Mouse (Mus musculus) thymus, postnatal 25 days (tissue): ENCODE results near the gene Mesp2.
"Not testable (repeated sequence)": the region's sequence is repeated elsewhere in the genome, so short reads cannot be mapped to it uniquely, and the experiment has no call there.

Experiments
- DNase-seq: peaks from one replicate; pipeline ENCODE4 v3.0.0; 2022

The Mesp2 gene

GRCm38 (mm10) chr7:79810611-79811506 lies at the start of gene Mesp2:
TSS of gene Mesp2 (plus strand) at chr7:79810727.
- peak; percentile 81 for DNase-seq

DNA sequence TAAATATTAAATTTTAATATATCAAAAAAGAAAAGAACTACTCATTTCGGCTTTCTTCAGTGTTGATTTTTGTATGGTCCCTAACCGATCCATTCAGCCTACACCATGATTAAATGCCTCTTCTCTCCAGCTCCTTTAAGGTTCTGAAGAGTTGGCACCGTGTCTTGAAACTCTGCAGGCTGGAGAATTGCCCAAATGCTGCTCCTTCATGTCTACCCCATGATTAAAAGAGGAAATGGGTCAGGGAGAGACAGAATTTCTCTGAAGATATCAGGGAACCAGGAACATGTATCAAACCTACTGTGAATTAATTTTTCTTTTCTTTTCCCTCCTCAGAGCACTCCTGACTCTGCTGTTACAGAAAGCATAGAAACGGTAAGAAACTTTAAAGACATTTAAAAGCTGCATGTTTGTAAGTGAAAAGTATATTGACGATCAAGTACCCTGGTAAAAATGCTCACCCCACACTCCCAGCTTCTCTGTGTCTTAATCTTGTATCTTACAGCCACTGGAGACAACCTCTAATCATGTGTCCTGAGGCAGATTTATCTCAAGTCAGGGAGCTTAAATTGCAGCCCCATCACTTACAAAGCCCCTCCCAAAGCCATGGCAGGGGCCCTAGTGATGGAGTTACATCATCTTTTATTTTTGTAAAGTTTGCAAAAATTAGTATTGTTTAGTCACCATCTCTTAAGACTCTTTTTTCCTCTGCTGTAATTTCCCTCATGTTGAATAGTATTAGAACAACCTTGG lies 49.2 kb upstream of the Mesp2 start:
- no peak for DNase-seq

DNA sequence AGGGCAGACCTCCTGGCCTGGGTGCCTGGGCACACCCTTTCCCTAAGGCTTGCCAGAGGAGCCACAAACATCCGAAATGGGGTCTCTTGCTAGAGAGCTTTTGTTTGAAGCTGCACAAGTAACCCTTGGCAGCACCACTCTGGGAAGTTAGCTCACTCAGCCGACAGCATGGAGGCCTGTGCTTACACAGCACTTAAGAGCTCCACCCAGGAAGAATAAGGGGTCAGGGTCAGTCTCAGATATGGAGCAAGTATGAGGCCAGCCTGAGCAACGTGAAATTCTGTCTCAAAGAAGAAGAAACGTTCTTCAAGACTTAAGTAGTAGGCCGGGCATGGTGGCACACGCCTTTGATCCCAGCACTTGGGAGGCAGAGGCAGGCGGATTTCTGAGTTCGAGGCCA lies 48.4 kb upstream of the Mesp2 start:
- no peak for DNase-seq

GRCm38 (mm10) chr7:79765991-79766390 lies 44.5 kb upstream of the Mesp2 start:
- DNase-seq: no peak

DNA sequence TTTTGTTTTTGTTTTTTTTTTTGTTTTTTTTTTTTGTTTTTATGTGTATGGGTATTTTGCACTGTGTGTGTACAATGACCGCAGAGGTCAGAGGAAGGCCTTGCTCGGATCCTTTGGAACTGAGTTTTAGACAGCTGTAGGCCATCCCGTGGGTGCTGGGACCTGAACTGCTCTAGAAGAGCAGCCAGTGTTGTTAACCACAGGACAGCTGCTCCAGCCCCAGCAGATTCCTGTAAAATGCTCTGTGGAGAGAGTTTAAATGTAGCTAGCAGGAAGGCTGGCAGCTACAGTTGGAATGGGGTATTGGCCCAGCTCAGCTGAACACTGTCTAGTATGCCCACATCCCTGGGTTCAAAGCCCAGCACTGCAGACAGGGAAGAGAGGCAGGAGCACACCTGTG lies 40.9 kb upstream of the Mesp2 start:
- DNase-seq: no peak

GRCm38 (mm10) chr7:79771561-79772512 lies 38.7 kb upstream of the Mesp2 start:
- no peak for DNase-seq

DNA sequence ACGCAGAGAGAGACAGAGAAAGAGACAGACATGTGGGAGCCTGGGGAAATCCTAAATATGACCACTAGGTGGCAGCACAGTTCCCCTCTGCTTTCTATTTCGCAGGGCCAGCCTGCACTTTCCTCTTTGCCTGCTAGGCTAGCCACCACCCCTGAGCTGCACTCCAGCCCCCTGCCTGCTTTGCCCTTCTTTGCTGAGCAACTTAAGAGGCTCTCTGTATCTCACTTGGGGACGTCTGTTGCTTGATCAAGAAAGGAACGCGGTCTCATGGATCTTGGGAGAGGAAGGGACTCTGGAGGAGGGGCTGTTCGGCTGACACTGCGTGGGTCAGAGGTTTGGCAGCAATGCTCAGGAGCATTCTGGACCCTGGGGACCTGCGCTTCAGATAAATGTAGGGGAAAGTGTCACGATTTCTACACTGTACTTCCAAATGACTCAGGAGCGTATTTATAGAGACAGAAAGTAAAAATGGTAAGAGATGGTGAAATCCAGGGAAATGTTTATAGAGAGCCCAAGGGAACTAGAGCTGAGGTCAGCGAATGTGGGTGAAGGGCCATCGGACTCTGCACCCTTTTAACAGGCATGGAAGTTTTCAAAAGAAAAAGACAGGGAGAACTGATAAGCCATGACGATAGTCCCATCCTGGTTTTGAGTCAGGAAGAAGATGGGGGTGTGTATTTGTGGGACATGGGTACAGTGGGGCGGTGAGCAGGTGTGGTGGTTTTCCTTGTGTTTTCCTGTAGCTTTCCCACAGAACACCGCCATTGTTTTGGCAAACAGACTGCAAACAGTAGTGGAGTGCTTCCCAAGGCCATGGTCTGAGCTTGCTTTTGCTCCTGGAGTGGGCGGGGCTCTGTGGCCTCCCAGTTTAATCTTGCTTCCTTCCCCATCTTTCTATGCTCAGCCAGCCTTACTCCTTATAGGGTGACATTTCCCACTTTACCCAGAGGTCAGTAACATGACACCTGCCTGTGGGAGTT lies 29.6 kb upstream of the Mesp2 start:
- DNase-seq: peak; percentile 60

GRCm38 (mm10) chr7:79781826-79782515 lies 28.6 kb upstream of the Mesp2 start:
- no peak for DNase-seq

GRCm38 (mm10) chr7:79782516-79782855 lies 28.0 kb upstream of the Mesp2 start:
- no peak for DNase-seq

- peak; percentile 57 for DNase-seq
Measured at GRCm38 (mm10) chr7:79786295-79786694, 24.2 kb upstream of the Mesp2 start.

- not testable (repeated sequence) for DNase-seq
Measured at GRCm38 (mm10) chr7:79789812-79790211, 20.7 kb upstream of the Mesp2 start.

- peak; percentile 41 for DNase-seq
Measured at GRCm38 (mm10) chr7:79792635-79793421, 17.7 kb upstream of the Mesp2 start.

- no peak for DNase-seq
Measured at GRCm38 (mm10) chr7:79793688-79794087, 16.8 kb upstream of the Mesp2 start, which contains the start of gene Mesp1. TSS of gene Mesp1 (minus strand) at chr7:79793788.

GRCm38 (mm10) chr7:79798606-79799005 lies 11.9 kb upstream of the Mesp2 start:
- no peak for DNase-seq

DNA sequence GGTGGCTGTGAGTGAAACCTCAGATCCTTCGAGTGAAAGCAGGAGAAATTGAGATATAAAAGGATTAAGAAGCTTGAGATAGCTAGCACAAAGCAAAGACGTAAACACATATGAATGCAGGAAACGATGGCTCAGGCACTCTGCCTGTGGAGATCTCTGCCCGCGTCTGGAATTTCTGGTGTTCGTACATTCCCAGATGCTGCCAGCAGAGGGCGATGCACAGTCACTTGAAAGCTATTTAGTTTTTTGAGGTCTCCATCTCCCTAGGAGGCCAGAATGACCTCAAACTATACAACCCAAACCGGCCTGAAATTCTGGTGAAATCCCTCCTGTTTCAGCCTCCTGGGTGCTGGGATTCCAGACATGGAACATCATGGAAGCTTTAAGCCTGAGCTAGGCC lies 11.5 kb upstream of the Mesp2 start:
- peak; percentile 64 for DNase-seq

DNA sequence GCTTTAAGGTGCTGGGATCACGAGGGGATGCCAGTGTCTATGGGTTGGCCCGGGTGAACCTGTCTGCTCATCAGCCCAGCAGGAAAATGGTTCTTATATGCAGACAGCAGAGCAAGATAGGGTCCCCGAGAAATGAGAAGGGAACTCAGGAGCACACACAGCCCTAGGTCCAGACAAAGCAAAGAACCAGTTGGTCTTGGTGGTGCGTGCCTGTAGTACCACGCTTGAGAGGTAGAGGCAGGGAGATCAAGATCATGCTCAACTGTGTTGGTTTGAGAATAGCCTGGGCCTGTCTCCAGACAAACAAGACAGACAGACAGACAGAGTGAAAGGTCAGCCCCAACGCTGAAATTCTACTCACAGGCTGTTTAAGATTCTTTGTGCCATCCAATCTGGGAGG lies 11.0 kb upstream of the Mesp2 start:
- DNase-seq: no peak

- DNase-seq: no peak
Measured at GRCm38 (mm10) chr7:79800336-79800735, 10.2 kb upstream of the Mesp2 start.

- DNase-seq: no peak
Measured at GRCm38 (mm10) chr7:79801391-79801790, 9.1 kb upstream of the Mesp2 start.

GRCm38 (mm10) chr7:79802037-79802436 lies 8.5 kb upstream of the Mesp2 start:
- DNase-seq: no peak

DNA sequence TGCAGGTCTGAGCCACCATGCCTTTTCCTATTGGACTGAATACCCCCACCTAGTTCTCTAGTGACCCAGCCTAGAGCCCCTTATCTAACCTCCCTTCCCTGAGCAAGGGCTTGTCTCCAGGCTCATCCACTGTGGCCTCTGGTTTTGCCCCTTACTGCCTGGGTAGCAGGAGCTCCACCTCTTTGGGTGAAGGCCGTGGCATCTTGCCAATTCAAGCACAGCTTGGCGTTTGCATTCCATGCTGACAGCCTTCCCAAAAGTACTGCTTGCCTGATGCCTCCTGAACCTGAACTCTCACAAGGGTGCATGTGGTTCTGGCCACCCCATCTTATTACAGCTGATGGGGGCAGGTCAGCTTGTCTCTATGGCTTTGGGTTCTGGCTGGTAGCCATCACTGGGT lies 6.6 kb upstream of the Mesp2 start:
- no peak for DNase-seq
